Mouse (Mus musculus) heart, embryonic 13.5 days (tissue): ENCODE data around the gene Mecr. TPM values are rescaled to one million over a fixed set of nuclear protein-coding genes. Genes with fewer than 3 reads are reported as not detected.

Experiments
- ATAC-seq: fragments of 200-750 bp; cut with Nextera tagmentation; 2 replicates; pipeline ENCODE4 v1.8.0; 2017; ENCODE audit warnings: moderate TSS enrichment; ENCODE audit not compliant: insufficient number of reproducible peaks, low FRiP score, low TSS enrichment; ENCODE audit errors: extremely low read depth
- H3K27ac ChIP-seq: fragments of 300-500 bp; sonication (generic); replicated peaks from 2 replicates; pipeline ENCODE4 v1.5.1; 2015; ENCODE audit warnings: moderate library complexity, mild to moderate bottlenecking, inconsistent platforms
- H3K27me3 ChIP-seq: fragments of 300-500 bp; sonication (generic); replicated peaks from 2 replicates; pipeline ENCODE4 v1.6.1; 2015; ENCODE audit warnings: mild to moderate bottlenecking, inconsistent platforms
- H3K36me3 ChIP-seq: fragments of 300-500 bp; sonication (generic); 2 replicates; pipeline ENCODE4 v1.6.1; 2015; ENCODE audit warnings: mild to moderate bottlenecking, inconsistent platforms
- H3K4me1 ChIP-seq: fragments of 300-500 bp; sonication (generic); 2 replicates; pipeline ENCODE4 v1.6.1; 2015; ENCODE audit warnings: inconsistent platforms
- H3K4me2 ChIP-seq: fragments of 300-500 bp; sonication (generic); 2 replicates; pipeline ENCODE4 v1.6.1; 2015; ENCODE audit warnings: inconsistent platforms, mild to moderate bottlenecking, moderate library complexity
- H3K4me3 ChIP-seq: fragments of 300-500 bp; sonication (generic); 2 replicates; pipeline ENCODE4 v1.5.1; 2015; ENCODE audit warnings: moderate library complexity, mild to moderate bottlenecking, inconsistent platforms
- H3K9ac ChIP-seq: fragments of 300-500 bp; sonication (generic); 2 replicates; pipeline ENCODE4 v1.6.1; 2015; ENCODE audit warnings: inconsistent platforms, mild to moderate bottlenecking, moderate library complexity
- H3K9me3 ChIP-seq: fragments of 300-500 bp; sonication (generic); 2 replicates; pipeline ENCODE4 v1.6.1; 2016; ENCODE audit warnings: inconsistent platforms
- WGBS: fragments of 180-500 bp; shearing (Covaris S2); methylation state at CpG from one replicate; pipeline ENCODE4 v1.1.7; 2015; ENCODE audit warnings: mixed read lengths; 5-methylcytosine and 5-hydroxymethylcytosine counted together
- polyA plus RNA-seq: library from polyadenylated mRNA; unstranded; fragments of >200 nt; fragmentation: Nextera tagmentation; extraction: Ambion mirVana; gene quantifications from 2 replicates; pipeline ENCODE4 v1.2.1, GENCODE M21; 2015

Mecr gene
- polyA plus RNA-seq, 1 experiment from 2014 or later = 42.0 TPM

GRCm38 (mm10) chr4:131914046-131914643 lies 70.9 kb downstream of the Mecr start:
- no peak for ATAC-seq
- 20% methylated on average over 9 of the region's 9 CpGs for WGBS
- Histone ChIP-seq H3K36me3 (no peaks in the 10 kb centered on the region), H3K4me2 (peak overlapping the region; percentile 74), H3K27me3 (peaks cover 55% of the 10 kb centered on the region), H3K4me3 (peak overlapping the region; percentile 46; the same call in 1 of the 2 replicates), H3K9ac (peak overlapping the region; percentile 54), H3K27ac (no peak overlapping the region), H3K4me1 (peaks cover 72% of the 10 kb centered on the region), H3K9me3 (no peaks in the 10 kb centered on the region)

- Histone ChIP-seq H3K4me1 (peaks cover 80% of the 10 kb centered on the region), H3K36me3 (no peaks in the 10 kb centered on the region), H3K9ac (peak overlapping the region; percentile 74), H3K27ac (peak overlapping the region; percentile 50), H3K9me3 (no peaks in the 10 kb centered on the region), H3K27me3 (peaks cover 55% of the 10 kb centered on the region), H3K4me2 (peak overlapping the region; percentile 74), H3K4me3 (peak overlapping the region; percentile 46)
- ATAC-seq = no peak
- WGBS = 4% methylated on average over 31 of the region's 31 CpGs
These were observed 71.7 kb downstream of the Mecr start for GRCm38 (mm10) chr4:131914891-131915469.

- no peak for ATAC-seq
- Histone ChIP-seq H3K4me1 (peaks cover 77% of the 10 kb centered on the region), H3K4me3 (peak overlapping the region; percentile 46; the same call in 1 of the 2 replicates), H3K27me3 (peaks cover 55% of the 10 kb centered on the region), H3K4me2 (peak overlapping the region; percentile 74), H3K9me3 (no peaks in the 10 kb centered on the region), H3K27ac (no peak overlapping the region), H3K9ac (peak overlapping the region; percentile 74), H3K36me3 (no peaks in the 10 kb centered on the region)
- WGBS = 27% methylated on average over 13 of the region's 13 CpGs
These were observed 72.6 kb downstream of the Mecr start for GRCm38 (mm10) chr4:131915821-131916328.

- H3K27ac ChIP-seq = no peak overlapping the region
- peak overlapping the region; percentile 42 for H3K4me2 ChIP-seq
- H3K27me3 ChIP-seq = peaks cover 55% of the 10 kb centered on the region
- H3K4me3 ChIP-seq = 0 out of 2 replicates have a peak overlapping the region, but pooled peaks have one; percentile 2
- 10% methylated on average over 15 of the region's 15 CpGs for WGBS
- H3K9ac ChIP-seq = peak overlapping the region; percentile 74
- H3K36me3 ChIP-seq = no peaks in the 10 kb centered on the region
- peaks cover 79% of the 10 kb centered on the region for H3K4me1 ChIP-seq
- ATAC-seq = no peak
- no peaks in the 10 kb centered on the region for H3K9me3 ChIP-seq
These were observed 73.2 kb downstream of the Mecr start for GRCm38 (mm10) chr4:131916425-131916824.

- Histone ChIP-seq H3K4me3 (no peak overlapping the region), H3K9ac (no peak overlapping the region), H3K36me3 (no peaks in the 10 kb centered on the region), H3K4me2 (no peak overlapping the region), H3K4me1 (peaks cover 85% of the 10 kb centered on the region), H3K9me3 (no peaks in the 10 kb centered on the region), H3K27ac (no peak overlapping the region), H3K27me3 (peaks cover 50% of the 10 kb centered on the region)
- WGBS = 71% methylated on average over 10 of the region's 10 CpGs
- ATAC-seq = no peak
These were observed 73.8 kb downstream of the Mecr start for GRCm38 (mm10) chr4:131917010-131917555.

Other genes with a start within 250 kb of the Mecr start
- 1.7 and 2.2 TPM in 2 replicates for gene Ptpru, start 5.2 kb upstream of the Mecr start, polyA plus RNA-seq
- 68.5 and 72.0 TPM in 2 replicates for gene Srsf4, start 30.1 kb downstream of the Mecr start, polyA plus RNA-seq
- 1.5 and 1.9 TPM in 2 replicates for gene Tmem200b, start 78.3 kb downstream of the Mecr start, polyA plus RNA-seq
- gene Gm10300, start 231.2 kb downstream of the Mecr start, polyA plus RNA-seq = 0.08 and 0.13 TPM in 2 replicates
- 58.5 and 76.5 TPM in 2 replicates for gene Epb41, start 231.9 kb downstream of the Mecr start, polyA plus RNA-seq